Mouse (Mus musculus): Measurements from ENCODE around the gene Ankrd28. TPM values are rescaled to one million over a fixed set of nuclear protein-coding genes. Genes with fewer than 3 reads are reported as not detected.
"Not testable (repeated sequence)": the region's sequence is repeated elsewhere in the genome, so short reads cannot be mapped to it uniquely, and the experiment has no call there.

Gene Ankrd28
- 11.4 and 12.1 TPM in 2 replicates for polyA plus RNA-seq (2014; fragmentation: Nextera tagmentation; extraction: Ambion mirVana)

GRCm38 (mm10) chr14:31830571-31831369 is at the start of gene Ankrd28:
Gene Ankrd28, minus strand, starts transcription at chr14:31830651.
- peak; percentile 98 for ATAC-seq (ENCODE audit: insufficient number of reproducible peaks, insufficient read depth, low FRiP score, low read depth)
- Histone ChIP-seq H3K4me1 (ENCODE audit: control insufficient read depth, insufficient read depth, low read length) (no peaks in the 10 kb centered on the region; the same call in 1 of the 2 replicates), H3K4me3 (ENCODE audit: low read depth, low read length) (peak within 1 kb of the TSS; percentile 80), H3K9me3 (ENCODE audit: control insufficient read depth, low read depth, low read length) (no peaks in the 10 kb centered on the region), H3K9ac (replicated peaks; ENCODE audit: low read depth, low read length) (peak within 1 kb of the TSS; percentile 81), H3K36me3 (ENCODE audit: control insufficient read depth, insufficient read depth, low read length) (no peaks in the 10 kb centered on the region), H3K27me3 (ENCODE audit: control insufficient read depth, insufficient read depth, low read length) (no peaks in the 10 kb centered on the region), H3K4me2 (replicated peaks; ENCODE audit: low read depth, low read length) (peak within 1 kb of the TSS; percentile 82), H3K27ac (ENCODE audit: low read length) (peak within 1 kb of the TSS; percentile 92)
- under 1% methylated on average over 78 of the region's 81 CpGs for WGBS

GRCm38 (mm10) chr14:31879456-31879855 is 49.0 kb upstream of the Ankrd28 start:
- Histone ChIP-seq H3K27ac (ENCODE audit: low read length) (no peak overlapping the region), H3K4me2 (replicated peaks; ENCODE audit: low read depth, low read length) (no peak overlapping the region), H3K9ac (replicated peaks; ENCODE audit: low read depth, low read length) (no peak overlapping the region), H3K36me3 (ENCODE audit: control insufficient read depth, insufficient read depth, low read length) (no peaks in the 10 kb centered on the region), H3K4me3 (ENCODE audit: low read depth, low read length) (no peak overlapping the region), H3K27me3 (ENCODE audit: control insufficient read depth, insufficient read depth, low read length) (no peaks in the 10 kb centered on the region), H3K4me1 (ENCODE audit: control insufficient read depth, insufficient read depth, low read length) (no peaks in the 10 kb centered on the region), H3K9me3 (ENCODE audit: control insufficient read depth, low read depth, low read length) (no peaks in the 10 kb centered on the region)
- 83% methylated on average over 6 of the region's 6 CpGs for WGBS
- ATAC-seq (ENCODE audit: insufficient number of reproducible peaks, insufficient read depth, low FRiP score, low read depth) = no peak

- Histone ChIP-seq H3K27ac (ENCODE audit: low read length) (no peak overlapping the region), H3K9ac (replicated peaks; ENCODE audit: low read depth, low read length) (no peak overlapping the region), H3K4me1 (ENCODE audit: control insufficient read depth, insufficient read depth, low read length) (no peaks in the 10 kb centered on the region), H3K4me3 (ENCODE audit: low read depth, low read length) (no peak overlapping the region), H3K36me3 (ENCODE audit: control insufficient read depth, insufficient read depth, low read length) (no peaks in the 10 kb centered on the region), H3K27me3 (ENCODE audit: control insufficient read depth, insufficient read depth, low read length) (no peaks in the 10 kb centered on the region), H3K4me2 (replicated peaks; ENCODE audit: low read depth, low read length) (no peak overlapping the region), H3K9me3 (ENCODE audit: control insufficient read depth, low read depth, low read length) (no peaks in the 10 kb centered on the region)
- WGBS = 75% methylated on average over 5 of the region's 5 CpGs
- ATAC-seq (ENCODE audit: insufficient number of reproducible peaks, insufficient read depth, low FRiP score, low read depth) = no peak
Measured at GRCm38 (mm10) chr14:31872130-31872529, 41.7 kb upstream of the Ankrd28 start.

GRCm38 (mm10) chr14:31870436-31870835 is 40.0 kb upstream of the Ankrd28 start:
- Histone ChIP-seq H3K4me2 (replicated peaks; ENCODE audit: low read depth, low read length) (no peak overlapping the region), H3K9ac (replicated peaks; ENCODE audit: low read depth, low read length) (no peak overlapping the region), H3K36me3 (ENCODE audit: control insufficient read depth, insufficient read depth, low read length) (no peaks in the 10 kb centered on the region), H3K27ac (ENCODE audit: low read length) (no peak overlapping the region), H3K27me3 (ENCODE audit: control insufficient read depth, insufficient read depth, low read length) (no peaks in the 10 kb centered on the region), H3K9me3 (ENCODE audit: control insufficient read depth, low read depth, low read length) (peaks cover 4% of the 10 kb centered on the region; the same call in 1 of the 2 replicates), H3K4me3 (ENCODE audit: low read depth, low read length) (no peak overlapping the region), H3K4me1 (ENCODE audit: control insufficient read depth, insufficient read depth, low read length) (no peaks in the 10 kb centered on the region)
- ATAC-seq (ENCODE audit: insufficient number of reproducible peaks, insufficient read depth, low FRiP score, low read depth) = no peak
- WGBS = 69% methylated on average over 5 of the region's 5 CpGs

GRCm38 (mm10) chr14:31868591-31868990 is 38.1 kb upstream of the Ankrd28 start:
- Histone ChIP-seq H3K27ac (ENCODE audit: low read length) (no peak overlapping the region), H3K4me3 (ENCODE audit: low read depth, low read length) (no peak overlapping the region), H3K27me3 (ENCODE audit: control insufficient read depth, insufficient read depth, low read length) (no peaks in the 10 kb centered on the region), H3K9ac (replicated peaks; ENCODE audit: low read depth, low read length) (no peak overlapping the region), H3K4me2 (replicated peaks; ENCODE audit: low read depth, low read length) (no peak overlapping the region), H3K4me1 (ENCODE audit: control insufficient read depth, insufficient read depth, low read length) (no peaks in the 10 kb centered on the region), H3K9me3 (ENCODE audit: control insufficient read depth, low read depth, low read length) (peaks cover 4% of the 10 kb centered on the region; the same call in 1 of the 2 replicates), H3K36me3 (ENCODE audit: control insufficient read depth, insufficient read depth, low read length) (no peaks in the 10 kb centered on the region)
- ATAC-seq (ENCODE audit: insufficient number of reproducible peaks, insufficient read depth, low FRiP score, low read depth) = no peak
- WGBS = 56% methylated on average over 1 of the region's 1 CpGs

GRCm38 (mm10) chr14:31866366-31866765 is 35.9 kb upstream of the Ankrd28 start:
- WGBS = 93% methylated on average over 10 of the region's 10 CpGs

GRCm38 (mm10) chr14:31858679-31859078 is 28.2 kb upstream of the Ankrd28 start:
- WGBS = 93% methylated on average over 2 of the region's 2 CpGs
- ATAC-seq (ENCODE audit: insufficient number of reproducible peaks, insufficient read depth, low FRiP score, low read depth) = no peak
- no peak overlapping the region for H3K9ac ChIP-seq (replicated peaks; ENCODE audit: low read depth, low read length)
- no peak overlapping the region for H3K27ac ChIP-seq (ENCODE audit: low read length)
- no peaks in the 10 kb centered on the region for H3K27me3 ChIP-seq (ENCODE audit: control insufficient read depth, insufficient read depth, low read length)
- H3K9me3 ChIP-seq (ENCODE audit: control insufficient read depth, low read depth, low read length) = no peaks in the 10 kb centered on the region; the same call in 1 of the 2 replicates
- no peak overlapping the region for H3K4me2 ChIP-seq (replicated peaks; ENCODE audit: low read depth, low read length)
- H3K4me1 ChIP-seq (ENCODE audit: control insufficient read depth, insufficient read depth, low read length) = no peaks in the 10 kb centered on the region
- no peak overlapping the region for H3K4me3 ChIP-seq (ENCODE audit: low read depth, low read length)
- H3K36me3 ChIP-seq (ENCODE audit: control insufficient read depth, insufficient read depth, low read length) = no peaks in the 10 kb centered on the region

More at GRCm38 (mm10) chr14:31866366-31866765, 35.9 kb upstream of the Ankrd28 start:
- H3K36me3 ChIP-seq (ENCODE audit: control insufficient read depth, insufficient read depth, low read length); H3K4me1 ChIP-seq (ENCODE audit: control insufficient read depth, insufficient read depth, low read length); H3K9me3 ChIP-seq (ENCODE audit: control insufficient read depth, low read depth, low read length); H3K4me3 ChIP-seq (ENCODE audit: low read depth, low read length); ATAC-seq (ENCODE audit: insufficient number of reproducible peaks, insufficient read depth, low FRiP score, low read depth); H3K27me3 ChIP-seq (ENCODE audit: control insufficient read depth, insufficient read depth, low read length); H3K4me2 ChIP-seq (replicated peaks; ENCODE audit: low read depth, low read length); H3K27ac ChIP-seq (ENCODE audit: low read length); H3K9ac ChIP-seq (replicated peaks; ENCODE audit: low read depth, low read length): not testable (repeated sequence)

- Histone ChIP-seq H3K9me3 (ENCODE audit: control insufficient read depth, low read depth, low read length) (no peaks in the 10 kb centered on the region; the same call in 1 of the 2 replicates), H3K9ac (replicated peaks; ENCODE audit: low read depth, low read length) (no peak overlapping the region), H3K36me3 (ENCODE audit: control insufficient read depth, insufficient read depth, low read length) (no peaks in the 10 kb centered on the region), H3K27ac (ENCODE audit: low read length) (no peak overlapping the region), H3K4me1 (ENCODE audit: control insufficient read depth, insufficient read depth, low read length) (no peaks in the 10 kb centered on the region), H3K4me3 (ENCODE audit: low read depth, low read length) (no peak overlapping the region), H3K27me3 (ENCODE audit: control insufficient read depth, insufficient read depth, low read length) (no peaks in the 10 kb centered on the region), H3K4me2 (replicated peaks; ENCODE audit: low read depth, low read length) (no peak overlapping the region)
- no peak for ATAC-seq (ENCODE audit: insufficient number of reproducible peaks, insufficient read depth, low FRiP score, low read depth)
- 68% methylated on average over 11 of the region's 11 CpGs for WGBS
Measured at GRCm38 (mm10) chr14:31857096-31857975, 26.9 kb upstream of the Ankrd28 start.

Measured in stomach, embryonic 14.5 days (tissue).